Mouse (Mus musculus): ENCODE measurements around the gene Mapk3.
"Not testable (repeated sequence)": the region's sequence is repeated elsewhere in the genome, so short reads cannot be mapped to it uniquely, and the experiment has no call there.

The Mapk3 gene

DNA sequence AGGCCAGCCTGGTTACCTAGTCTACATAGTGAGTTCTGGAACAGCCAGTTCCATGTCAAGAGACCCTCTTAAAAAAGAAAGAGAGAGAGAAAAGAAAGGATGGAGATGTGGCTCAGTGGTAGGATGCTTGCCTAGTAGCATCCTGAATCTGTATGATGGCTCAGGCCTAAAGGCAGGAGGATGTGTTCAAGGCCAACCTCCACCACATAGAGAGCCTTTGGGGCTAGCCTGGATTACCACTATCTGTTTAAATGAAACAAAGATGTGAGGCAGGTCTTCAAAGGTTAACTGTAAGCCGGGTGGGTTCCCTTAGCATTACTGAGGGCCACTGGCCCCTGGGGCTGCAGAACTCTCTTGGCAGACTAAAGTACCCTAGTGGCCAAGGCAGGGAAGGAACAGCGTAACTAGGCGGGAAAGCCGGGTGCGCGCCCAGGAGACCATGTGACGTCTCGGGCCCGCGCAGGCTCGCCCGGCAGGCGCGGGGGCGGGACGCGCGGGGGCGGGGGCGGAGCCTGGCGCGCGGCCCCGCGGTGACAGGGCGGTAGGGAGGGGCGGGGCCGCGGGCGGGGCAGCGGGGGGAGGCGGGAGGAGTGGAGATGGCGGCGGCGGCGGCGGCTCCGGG is at the start of gene Mapk3:
Gene Mapk3 (plus strand): TSS at position 552 of the 622 bp plus-strand sequence.
- peak; percentile 91 for DNase-seq (ENCODE audit: inconsistent ontology term)

DNA sequence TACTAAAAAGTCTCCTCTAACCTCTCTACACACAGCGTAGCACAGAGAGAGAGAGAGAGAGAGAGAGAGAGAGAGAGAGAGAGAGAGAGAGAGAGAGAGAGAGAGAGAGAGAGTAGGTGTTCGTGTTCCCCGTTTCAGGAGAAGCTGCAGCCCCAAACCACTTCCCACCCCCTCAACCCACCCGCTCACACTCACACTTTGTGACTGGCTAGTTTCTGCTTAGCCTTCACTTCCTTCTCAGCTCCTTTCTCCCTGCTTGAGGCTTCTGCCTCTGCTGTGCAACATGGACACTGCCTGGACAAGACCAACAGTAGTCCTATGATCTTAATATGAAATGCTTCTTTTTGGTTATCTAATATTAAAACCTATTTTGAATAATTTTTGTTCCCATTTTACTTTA is 49.1 kb upstream of the Mapk3 start:
- no peak for DNase-seq (ENCODE audit: inconsistent ontology term)

DNA sequence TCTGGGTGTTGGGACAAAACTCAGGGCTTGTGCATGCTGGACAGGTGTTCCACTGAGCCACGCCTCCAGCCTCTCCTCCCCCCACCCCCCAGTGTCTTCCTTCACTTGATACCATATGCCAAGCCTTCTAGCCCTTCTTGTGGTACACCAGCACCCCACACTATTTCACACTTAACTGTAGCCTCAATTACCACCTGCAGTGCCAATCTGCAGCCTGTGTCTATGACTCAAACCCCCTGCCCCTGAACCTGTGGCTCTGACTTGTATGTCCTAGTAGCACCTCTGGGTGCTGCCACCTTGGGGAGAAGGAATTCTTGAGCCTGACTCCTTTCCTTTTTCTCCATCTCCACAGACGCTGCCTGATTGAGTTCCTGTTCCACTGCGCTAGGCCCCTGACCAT is 47.5 kb upstream of the Mapk3 start:
- no peak for DNase-seq (ENCODE audit: inconsistent ontology term)

DNA sequence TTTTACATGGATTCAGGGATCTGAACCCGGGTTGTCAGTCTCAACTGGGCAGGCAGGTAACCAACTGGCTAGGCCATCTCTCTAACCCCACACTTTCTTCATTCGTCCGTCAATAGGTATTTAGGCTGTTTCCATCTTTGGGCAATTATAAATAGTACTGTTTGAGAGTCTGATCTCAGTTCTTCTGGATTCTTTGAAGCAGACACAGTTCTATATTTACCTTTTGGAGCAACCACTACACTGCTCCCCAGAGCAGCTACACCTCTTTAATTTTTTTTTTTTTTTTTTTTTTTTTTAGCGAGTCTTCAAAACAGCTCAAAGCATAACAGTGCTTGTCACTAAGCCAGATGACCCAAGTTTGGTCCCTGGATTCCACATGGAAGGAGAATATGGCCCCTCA is 43.7 kb upstream of the Mapk3 start:
- no peak for DNase-seq (ENCODE audit: inconsistent ontology term)

DNA sequence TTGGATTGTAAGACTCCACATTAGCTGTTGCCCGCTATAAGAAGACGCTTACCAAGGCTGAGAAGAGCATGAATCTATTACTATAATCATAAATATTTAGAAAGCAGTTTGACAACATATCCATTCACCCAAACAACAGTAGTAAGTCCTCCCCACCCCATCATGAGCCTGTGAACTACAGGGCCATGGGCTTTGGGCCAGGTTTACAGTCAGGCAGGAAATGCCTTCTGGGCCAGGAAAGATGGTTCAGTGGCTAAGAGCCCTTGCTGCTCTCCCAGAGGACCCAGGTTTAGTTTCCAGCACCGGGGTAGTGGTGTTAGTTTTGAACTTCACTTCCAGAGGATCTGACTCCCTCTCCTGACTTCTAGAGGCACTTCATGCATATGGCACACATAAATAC is 41.8 kb upstream of the Mapk3 start:
- no peak for DNase-seq (ENCODE audit: inconsistent ontology term)

DNA sequence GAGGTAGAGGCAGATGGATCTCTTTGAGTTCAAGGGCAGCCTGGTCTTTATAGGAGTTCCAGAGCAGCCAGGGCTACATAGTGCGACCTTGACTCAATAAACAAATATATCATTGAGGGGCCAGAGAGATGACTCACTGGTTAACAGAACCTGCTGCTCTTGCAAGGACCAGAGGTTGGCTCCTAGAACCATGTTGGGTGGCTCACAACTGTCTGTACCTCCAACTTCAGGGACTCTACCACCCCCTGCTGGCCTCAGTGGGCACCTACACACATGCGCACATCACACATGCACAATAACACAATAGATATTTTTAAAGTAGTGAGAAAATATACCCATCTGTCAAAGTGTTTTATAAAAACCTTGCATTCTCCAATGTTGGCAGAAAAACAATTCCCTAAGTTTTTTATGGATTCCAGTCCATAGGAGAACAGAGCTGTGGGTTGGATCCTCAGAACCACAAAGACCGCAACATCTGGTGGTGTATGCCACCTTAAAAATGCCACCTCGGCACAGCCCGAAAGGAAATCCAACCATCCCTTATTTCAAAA is 40.5 kb upstream of the Mapk3 start:
- no peak for DNase-seq (ENCODE audit: inconsistent ontology term)

DNA sequence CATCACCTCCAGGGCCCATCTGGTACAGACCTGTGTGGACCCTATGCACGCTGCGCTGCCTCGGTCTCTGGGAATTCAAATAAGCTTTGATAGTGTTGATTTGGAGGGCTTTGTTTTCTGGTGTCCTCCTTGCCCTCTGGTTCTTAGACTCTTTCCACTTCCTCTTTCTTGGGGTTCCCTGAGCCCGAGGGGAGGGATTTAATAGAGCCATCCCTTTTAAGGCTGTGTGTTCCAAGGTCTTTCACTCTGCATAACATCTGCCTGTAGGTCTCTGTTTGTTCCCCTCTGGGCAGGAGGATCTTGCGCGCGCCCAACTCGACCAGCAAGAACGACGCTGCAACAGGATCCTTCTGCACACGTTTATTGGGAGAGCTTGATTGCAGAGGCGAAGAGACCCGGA is 37.8 kb upstream of the Mapk3 start:
- no peak for DNase-seq (ENCODE audit: inconsistent ontology term)

DNA sequence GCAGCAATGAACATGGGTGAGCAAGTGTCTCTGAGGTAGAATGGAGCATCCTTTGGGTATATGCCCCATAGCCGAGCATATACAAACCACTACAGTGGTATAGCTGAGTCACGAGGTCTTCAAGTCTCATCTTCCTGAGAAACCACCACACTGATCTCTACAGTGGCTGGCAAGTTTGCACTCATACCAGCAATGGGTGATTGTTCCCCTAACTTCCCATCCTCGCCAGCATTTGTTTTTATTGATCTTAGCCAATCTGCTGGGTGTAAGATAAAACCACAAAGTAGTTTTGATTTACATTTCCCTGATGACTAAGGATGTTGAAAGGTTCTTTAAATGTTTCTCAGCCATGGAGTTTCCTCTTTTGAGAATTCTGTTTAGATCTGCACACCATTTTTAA is 34.3 kb upstream of the Mapk3 start:
- no peak for DNase-seq (ENCODE audit: inconsistent ontology term)

DNA sequence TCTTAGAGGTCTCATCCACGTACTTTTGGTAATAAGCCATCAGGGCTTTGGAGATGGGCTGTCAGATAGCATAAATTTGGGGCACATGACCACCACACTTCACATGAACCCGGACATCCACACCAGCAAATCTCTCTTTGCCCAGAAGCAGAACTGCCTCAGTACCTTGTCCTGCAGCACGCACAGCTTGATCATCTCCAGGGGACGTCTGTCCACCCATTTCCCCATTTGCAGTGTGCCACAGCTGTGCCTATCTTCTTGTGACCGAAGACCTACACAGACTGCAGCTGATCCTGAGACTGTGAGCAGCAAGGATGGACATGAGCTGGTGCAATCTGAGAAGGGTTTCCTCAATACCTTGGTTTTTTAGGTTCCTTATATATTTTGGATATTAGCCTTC is 33.7 kb upstream of the Mapk3 start:
- DNase-seq (ENCODE audit: inconsistent ontology term) = no peak

DNA sequence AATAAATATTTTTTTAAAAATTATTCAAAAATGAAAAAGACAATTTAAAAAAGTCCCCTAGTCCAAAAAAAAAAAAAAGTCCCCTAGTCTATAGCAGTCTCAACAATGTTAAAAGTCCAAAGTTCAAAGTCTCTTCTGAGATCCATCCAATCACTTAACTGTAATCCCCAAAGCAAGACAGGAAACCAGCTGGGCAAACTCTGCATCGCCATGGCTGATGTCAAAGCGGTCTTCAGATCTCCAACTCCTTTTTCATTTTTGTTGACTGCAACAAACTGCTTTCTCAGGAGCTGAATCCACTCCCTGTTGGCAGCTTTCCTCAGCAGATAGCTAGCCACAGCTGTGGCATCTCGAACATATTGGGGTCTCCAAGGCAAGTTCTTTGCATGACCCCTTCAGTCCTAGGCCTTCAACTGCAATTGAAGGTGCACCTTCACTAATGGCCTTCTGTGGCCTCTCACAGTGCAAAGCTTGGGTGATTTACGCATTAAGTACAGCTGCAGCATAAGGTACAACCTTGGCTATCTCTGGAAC is 29.1 kb upstream of the Mapk3 start:
- DNase-seq (ENCODE audit: inconsistent ontology term) = not testable (repeated sequence)

DNA sequence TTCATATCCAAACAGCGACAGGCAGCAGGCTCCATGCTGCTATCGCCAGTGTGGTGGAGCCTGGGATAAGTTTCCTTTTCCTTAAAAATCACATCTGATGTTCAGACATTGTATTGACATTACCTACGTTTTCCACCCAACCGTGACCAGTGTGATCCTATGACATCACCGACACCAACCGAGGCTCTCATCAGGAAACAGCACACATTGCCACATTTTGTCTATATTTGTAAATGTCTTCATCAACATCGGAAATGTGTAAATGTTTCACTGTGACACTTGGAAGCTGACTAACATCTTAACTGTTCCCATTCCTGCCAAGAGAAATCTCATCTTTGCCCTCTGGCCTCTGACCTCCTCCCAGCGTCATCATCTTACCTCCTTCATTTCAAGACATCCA is 23.3 kb upstream of the Mapk3 start:
- no peak for DNase-seq (ENCODE audit: inconsistent ontology term)

DNA sequence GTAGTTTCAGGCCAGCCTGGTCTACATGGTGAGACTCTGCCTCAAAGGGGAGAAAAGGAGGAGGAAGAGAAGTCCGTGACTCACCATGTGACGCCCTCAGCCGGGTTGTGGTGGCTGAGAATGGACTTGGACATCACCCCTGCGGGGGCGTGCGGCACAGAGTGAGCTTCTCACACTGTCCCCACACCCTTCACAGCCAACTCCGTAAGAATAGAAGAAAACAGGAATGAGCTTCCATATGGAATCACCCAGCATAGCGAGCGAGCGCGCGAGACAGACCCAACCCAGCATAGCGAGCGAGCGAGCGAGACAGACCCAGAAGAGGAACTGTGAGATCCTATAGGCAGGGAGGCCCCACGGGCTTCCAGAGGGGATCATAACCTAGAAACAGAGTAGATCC is 19.9 kb upstream of the Mapk3 start:
- peak; percentile 24 for DNase-seq (ENCODE audit: inconsistent ontology term)

DNA sequence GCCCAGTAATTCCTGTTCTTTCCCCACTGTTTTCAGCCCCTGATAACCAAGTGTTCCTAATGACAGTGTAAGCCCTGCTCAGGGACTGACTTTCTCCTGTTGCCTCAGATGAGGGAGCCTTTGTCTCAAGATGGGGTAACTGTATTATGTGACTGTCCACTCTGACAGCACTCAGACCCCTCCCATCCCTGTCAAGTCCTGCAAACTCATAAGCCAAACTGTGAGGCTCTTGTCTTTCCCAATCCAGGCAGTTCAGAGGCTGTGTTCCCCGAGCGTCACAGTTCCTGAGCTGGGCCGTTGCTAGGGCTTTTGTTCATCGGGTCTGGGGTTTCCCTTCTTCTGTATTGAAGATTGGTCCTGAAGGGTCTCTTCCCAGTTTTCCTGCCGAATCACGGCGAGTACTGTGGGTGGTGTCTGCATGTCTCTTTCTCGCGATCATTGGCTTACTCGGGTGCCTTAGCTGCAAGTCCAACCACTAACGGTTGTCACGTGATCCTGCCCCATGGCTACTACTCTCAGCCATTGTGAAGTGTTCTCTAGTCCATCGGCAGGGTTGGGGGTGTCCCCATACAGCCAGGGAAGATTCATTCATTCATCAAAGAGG is 19.2 kb upstream of the Mapk3 start:
- DNase-seq (ENCODE audit: inconsistent ontology term) = peak; percentile 13

DNA sequence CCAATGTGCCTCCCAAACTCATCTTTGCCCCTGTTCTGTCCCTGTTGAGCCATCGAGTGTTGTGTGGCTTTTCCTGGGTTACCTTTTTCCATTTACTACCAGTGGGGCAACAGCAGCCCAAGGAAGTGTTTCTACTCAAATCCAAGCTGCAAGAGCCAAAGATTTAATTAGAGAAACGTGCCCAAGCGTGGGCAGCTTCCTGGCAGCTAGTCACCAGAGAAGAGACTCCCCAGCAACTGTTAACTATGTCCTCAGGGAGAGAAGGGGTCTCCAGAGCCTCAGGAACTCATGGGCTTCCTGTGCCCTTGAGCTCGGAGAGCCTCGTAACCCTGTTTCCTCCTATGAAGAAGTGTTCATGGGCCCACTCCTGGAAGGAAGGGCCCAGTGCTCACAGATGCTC is 18.4 kb upstream of the Mapk3 start:
- DNase-seq (ENCODE audit: inconsistent ontology term) = no peak

DNA sequence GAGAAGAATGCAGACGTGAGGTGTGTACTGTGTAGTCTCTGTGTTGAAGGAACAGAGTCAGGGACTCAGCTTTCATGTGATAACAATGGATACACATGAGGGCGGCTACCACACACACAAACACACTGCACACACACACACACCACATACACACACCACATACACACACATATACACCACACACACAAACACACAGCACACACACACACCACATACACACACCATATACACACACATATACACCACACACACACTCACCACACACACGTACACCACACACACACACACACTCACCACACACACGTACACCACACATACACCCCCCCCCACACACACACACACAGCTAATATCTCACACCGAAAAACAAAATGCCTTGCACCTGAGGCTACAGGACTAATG is 17.9 kb upstream of the Mapk3 start:
- no peak for DNase-seq (ENCODE audit: inconsistent ontology term)

DNA sequence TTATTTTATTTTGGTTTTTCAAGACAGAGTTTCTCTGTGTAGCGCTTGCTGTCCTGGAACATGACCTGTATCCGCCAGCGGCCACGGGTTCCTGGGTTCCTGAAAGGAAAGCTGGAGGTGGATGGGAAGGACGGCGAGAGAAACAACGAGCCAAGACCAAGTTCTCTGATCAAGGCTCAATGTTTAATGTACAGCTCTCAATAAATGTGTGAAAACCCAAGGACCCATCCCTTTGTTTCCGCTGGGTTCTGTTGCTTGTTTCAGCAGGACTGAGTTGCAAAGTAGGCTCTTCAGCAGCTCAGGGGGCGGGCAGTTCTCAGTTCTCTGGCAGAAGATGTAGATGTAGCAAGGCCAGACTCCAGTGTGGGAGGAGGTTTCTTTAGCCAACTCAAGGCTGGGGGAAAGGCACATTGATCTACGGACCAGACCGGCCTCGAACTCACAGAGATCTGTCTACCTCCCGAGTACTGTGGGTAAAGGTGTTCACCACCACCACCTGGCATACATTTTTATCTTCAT is 17.4 kb upstream of the Mapk3 start:
- DNase-seq (ENCODE audit: inconsistent ontology term) = no peak

DNA sequence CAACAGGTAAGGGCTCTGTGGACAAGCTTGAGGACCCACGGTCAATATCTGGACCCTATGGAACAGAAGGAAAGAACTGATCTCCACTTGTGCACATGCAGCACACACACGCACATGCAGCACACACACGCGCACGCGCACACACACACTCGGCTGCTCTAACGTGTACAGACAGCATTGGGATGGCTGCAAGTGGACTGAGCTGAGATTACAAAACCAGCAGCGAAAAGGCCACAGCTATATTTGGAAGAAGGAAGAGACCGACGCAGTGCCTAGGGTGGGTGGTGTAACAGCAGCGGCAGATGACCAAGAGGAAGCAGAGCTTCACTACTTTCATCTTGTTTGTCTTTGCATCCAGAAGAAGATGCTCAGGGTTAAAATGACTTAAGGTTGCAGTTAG is 13.3 kb upstream of the Mapk3 start:
- DNase-seq (ENCODE audit: inconsistent ontology term) = no peak

DNA sequence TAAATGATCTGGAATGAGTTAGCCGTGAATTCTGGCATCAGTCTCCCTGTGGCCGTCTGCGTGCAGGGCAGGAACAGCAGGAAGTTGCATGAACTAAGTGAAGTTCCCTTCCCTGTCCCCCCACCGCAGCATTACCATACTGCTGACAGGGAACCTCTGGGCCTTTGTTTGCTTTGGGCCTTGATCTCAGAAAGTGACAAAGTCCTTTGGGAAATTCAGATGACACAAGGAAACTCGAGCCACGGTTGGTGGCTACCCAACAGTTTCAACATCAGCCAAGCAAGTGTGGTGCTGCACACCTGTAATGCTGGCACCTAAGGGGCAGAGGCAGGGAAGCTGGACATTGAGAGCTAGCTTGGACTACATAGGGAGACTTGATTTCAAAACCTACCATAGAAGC is 12.6 kb upstream of the Mapk3 start:
- DNase-seq (ENCODE audit: inconsistent ontology term) = no peak

DNA sequence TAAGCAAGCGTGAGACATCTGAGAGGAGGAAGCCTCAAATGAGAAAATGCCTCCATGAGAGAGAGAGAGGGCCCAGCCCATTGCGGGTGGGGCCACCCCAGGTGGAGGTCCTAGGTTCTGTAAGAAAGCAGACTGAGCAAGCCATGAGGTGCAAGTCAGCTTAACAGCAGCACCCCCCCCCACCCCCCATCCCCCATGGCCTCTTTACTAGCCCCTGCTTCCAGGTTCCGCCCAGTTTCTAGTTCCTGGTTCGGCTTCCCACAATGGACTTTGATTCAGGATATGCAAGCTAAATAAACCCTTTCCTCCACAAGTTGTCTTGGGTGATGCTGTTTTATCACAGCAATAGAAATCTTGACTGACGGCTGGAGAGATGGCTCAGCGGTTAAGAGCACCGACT is 10.6 kb upstream of the Mapk3 start:
- no peak for DNase-seq (ENCODE audit: inconsistent ontology term)

DNA sequence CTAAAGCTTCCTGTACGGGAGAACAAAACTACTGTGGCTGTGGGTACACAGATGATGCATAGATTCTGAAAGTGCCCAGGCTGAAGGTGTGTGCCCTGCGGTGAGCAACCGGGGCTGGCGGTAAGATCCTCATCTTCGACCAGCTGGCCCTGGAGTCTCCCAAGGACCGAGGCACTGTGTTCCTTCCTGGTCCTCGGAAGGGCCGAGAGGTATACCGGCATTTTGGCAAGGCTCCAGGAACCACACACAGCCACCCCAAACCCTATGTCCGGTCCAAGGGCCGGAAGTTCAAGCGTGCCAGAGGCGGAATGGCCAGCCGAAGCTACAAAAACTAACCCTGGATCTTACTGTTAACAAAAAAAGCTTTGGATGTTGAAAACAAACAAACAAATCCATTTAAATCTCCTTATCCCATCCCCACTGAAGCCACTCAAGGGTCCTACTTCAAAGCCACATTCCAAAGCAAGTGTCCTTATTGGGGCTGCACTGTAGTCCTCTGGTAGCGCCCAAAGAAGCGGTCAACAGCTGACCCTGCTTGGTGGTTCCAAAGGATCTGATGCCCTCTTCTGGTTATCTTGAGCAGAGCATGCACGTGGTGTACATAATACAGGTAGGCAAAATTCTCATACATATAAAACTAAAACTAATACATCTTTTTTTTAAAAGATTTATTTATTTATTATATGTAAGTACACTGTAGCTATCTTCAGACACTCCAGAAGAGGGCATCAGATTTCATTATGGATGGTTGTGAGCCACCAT is 9.6 kb upstream of the Mapk3 start:
- DNase-seq (ENCODE audit: inconsistent ontology term) = no peak

DNA sequence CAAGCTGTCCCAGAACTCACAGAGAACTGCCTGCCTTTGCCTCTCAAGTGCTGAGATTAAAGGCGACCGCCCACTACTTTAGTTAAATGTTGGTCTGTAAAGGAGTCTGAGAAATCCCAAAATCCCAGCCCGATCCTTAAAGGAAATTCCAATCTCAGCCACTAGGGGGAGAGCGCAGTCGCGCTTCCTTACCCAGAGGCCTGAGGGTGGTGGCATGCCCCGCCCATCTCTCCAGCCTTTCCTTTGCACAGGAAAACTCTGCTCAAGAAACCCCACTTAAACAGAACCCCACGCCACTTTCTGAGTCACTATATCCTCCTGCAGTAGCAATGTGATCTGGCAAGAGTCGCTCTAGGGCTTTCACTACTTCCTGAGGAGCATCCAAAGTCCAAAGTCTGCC is 4.5 kb upstream of the Mapk3 start:
- peak; percentile 67 for DNase-seq (ENCODE audit: inconsistent ontology term)

DNA sequence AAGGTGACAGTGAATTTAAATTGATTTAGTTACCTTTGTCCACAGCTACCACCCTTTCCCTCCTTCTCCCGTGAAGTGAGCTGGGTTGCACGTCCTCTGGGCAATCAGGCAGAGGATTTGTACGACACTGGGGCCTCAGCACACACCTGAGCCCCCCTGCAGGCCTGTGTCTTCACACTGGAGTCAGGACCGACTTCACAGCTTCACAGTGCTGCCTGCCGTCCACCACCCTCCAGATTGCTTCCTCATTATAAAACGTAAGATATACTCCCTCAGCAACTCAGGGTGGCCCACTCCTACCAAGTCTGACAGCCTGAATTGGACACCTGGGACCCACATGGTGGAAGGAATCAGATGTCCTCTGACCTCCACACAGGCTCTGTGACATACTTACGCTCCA is 862 bp upstream of the Mapk3 start:
- DNase-seq (ENCODE audit: inconsistent ontology term) = no peak

Measured in Muller cell, postnatal 12 days (primary cell).